Mouse (Mus musculus) CH12.LX (cell line): ENCODE results near the gene Tmem258.

Experiments used
- CTCF ChIP-seq, 2 experiments: IDR thresholded peaks in 1 of 2; conservative IDR thresholded peaks in 1 of 2; 2 replicates each; pipeline ENCODE4 v1.5.1; 2011 to 2012; ENCODE audit warnings: low read depth in 2 of 2, low read length in 2 of 2, improper control_type of control experiment in 1 of 2, inconsistent platforms in 1 of 2, mild to moderate bottlenecking in 1 of 2, moderate library complexity in 1 of 2
- EP300 ChIP-seq: IDR thresholded peaks from 2 replicates; pipeline ENCODE4 v1.6.1; 2011; ENCODE audit warnings: low read length, improper control_type of control experiment
- ETS1 ChIP-seq: conservative IDR thresholded peaks from 2 replicates; pipeline ENCODE4 v1.6.1; 2012; ENCODE audit warnings: low read depth, mild to moderate bottlenecking, inconsistent platforms, low read length, improper control_type of control experiment, moderate library complexity
- MAFK ChIP-seq: IDR thresholded peaks from 2 replicates; pipeline ENCODE4 v1.6.1; 2011; ENCODE audit warnings: low read length, improper control_type of control experiment; ENCODE audit not compliant: insufficient replicate concordance
- POLR2A ChIP-seq: IDR thresholded peaks from 2 replicates; pipeline ENCODE4 v1.6.1; 2011; ENCODE audit warnings: low read depth, mild to moderate bottlenecking, improper control_type of control experiment, low read length
- TBP ChIP-seq: conservative IDR thresholded peaks from 2 replicates; pipeline ENCODE4 v1.6.1; 2011; ENCODE audit warnings: low read depth, low read length, improper control_type of control experiment
- USF2 ChIP-seq: conservative IDR thresholded peaks from 2 replicates; pipeline ENCODE4 v1.6.1; 2011; ENCODE audit warnings: low read depth, low read length, improper control_type of control experiment
- ZC3H11A ChIP-seq: IDR thresholded peaks from 2 replicates; pipeline ENCODE4 v1.6.1; 2012; ENCODE audit warnings: low read depth, mild to moderate bottlenecking, inconsistent platforms, low read length, improper control_type of control experiment
- ZMIZ1 ChIP-seq: IDR thresholded peaks from 2 replicates; pipeline ENCODE4 v1.6.1; 2012; ENCODE audit warnings: low read depth, mild to moderate bottlenecking, inconsistent platforms, low read length, improper control_type of control experiment
- ZNF384 ChIP-seq: IDR thresholded peaks from 2 replicates; pipeline ENCODE4 v1.6.1; 2012; ENCODE audit warnings: low read depth, low read length, improper control_type of control experiment, inconsistent platforms

DNA sequence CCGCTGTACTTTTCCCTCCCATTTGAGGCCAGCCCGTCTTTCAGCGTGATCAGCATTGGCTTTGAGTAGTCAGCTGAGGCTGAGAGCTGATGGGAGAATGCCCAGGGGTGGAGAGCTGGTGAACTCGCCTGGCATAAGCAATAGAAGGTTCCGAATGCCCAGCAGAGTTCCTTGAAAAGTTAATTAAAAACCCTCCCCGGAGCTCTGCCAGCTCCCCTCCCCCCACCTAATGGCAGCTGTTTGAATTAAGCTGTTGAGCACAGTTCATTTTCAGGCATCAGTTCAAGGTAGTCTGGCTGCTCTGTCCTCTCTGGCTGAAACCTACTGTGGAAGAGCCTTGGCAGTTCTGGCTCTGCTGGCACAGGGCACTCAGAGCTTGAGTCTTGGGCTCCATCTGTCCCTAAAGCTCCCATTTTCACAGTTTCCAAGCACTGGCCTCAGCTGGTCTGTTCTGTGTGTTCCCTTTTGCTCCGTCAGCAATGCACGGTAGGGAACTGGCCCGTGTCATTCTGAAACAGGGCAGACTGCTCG, 15.5 kb upstream of the Tmem258 start:
- TF ChIP-seq POLR2A (no peak), ETS1 (no peak), TBP (no peak), ZNF384 (no peak), CTCF (conservative IDR thresholded peaks at IDR 0.05 in 1 of 2, IDR thresholded peaks at IDR 0.05 in 1 of 2; ENCODE audit: low read depth in 2 of 2, low read length in 2 of 2) (no peak), USF2 (no peak), EP300 (no peak), MAFK (no peak), ZC3H11A (no peak), ZMIZ1 (no peak)
